Mouse (Mus musculus) urinary bladder, adult 18-20 months (tissue): ENCODE results near the gene Zfp874a.
"Not testable (repeated sequence)": the region's sequence is repeated elsewhere in the genome, so short reads cannot be mapped to it uniquely, and the experiment has no call there.

Source experiments
- DNase-seq, 2 experiments: peaks; one replicate each; pipeline ENCODE4 v3.0.0; 2022; ENCODE audit warnings: low spot score in 2 of 2, mixed read lengths in 2 of 2

The Zfp874a gene

GRCm38 (mm10) chr13:67376255-67376654, 75.2 kb downstream of the Zfp874a start:
- DNase-seq, result not testable (repeated sequence)

GRCm38 (mm10) chr13:67375050-67375911, 76.1 kb downstream of the Zfp874a start, which contains the start of the genes Gm28041 and Zfp456:
Gene Gm28041 (minus strand): TSS chr13:67375733.
Gene Zfp456 (minus strand): TSS chr13:67375810.
- DNase-seq, result peak; percentile 61 to 64
